29 mouse cellular contexts compared by ENCODE assay signal in the genomic region with DNA sequence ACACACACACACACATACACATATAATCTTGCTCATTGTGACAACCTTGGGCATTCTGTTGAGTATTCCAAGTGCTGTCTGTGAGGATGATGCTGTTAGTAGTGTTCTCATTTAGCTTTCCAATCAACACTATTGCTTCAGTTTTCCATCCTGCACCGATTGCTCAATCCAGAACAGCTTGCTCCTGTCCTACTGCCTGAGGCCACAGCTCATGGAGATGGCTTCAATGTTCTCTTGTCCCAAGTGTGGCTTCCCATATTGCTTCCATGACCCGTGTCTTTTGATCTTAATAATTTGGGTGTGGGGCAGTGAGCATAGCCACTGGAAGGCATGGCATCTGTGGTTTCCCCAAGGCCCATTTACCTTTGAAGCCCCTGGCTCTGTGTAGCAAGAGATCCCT.
"Had no signal": no experiment of that assay in that cellular context is flagged by ENCODE, and none has a peak within 500 bp of the region (broad histone marks: within the 10 kb centered on the region; RNA-seq: fewer than 3 reads in every experiment).

No protein-coding gene starts in this region.

- H3K27ac ChIP-seq: embryonic facial prominence, embryonic 10.5 days; embryonic facial prominence, embryonic 12.5 days; embryonic facial prominence, embryonic 13.5 days; embryonic facial prominence, embryonic 15.5 days; forebrain, embryonic 10.5 days; forebrain, embryonic 12.5 days; forebrain, embryonic 13.5 days; forebrain, embryonic 15.5 days; gastrocnemius, adult 2 months; heart, adult 2 months had no signal

- H3K9ac ChIP-seq: embryonic facial prominence, embryonic 12.5 days; embryonic facial prominence, embryonic 13.5 days; embryonic facial prominence, embryonic 15.5 days; forebrain, embryonic 12.5 days; forebrain, embryonic 13.5 days; forebrain, embryonic 15.5 days; forebrain, postnatal 0 days had no signal

- ATAC-seq: forebrain, embryonic 13.5 days; forebrain, embryonic 14.5 days; forebrain, embryonic 15.5 days; forebrain, embryonic 16.5 days; forebrain, postnatal 0 days had no signal

- H3K36me3 ChIP-seq: embryonic facial prominence, embryonic 10.5 days; embryonic facial prominence, embryonic 12.5 days; embryonic facial prominence, embryonic 13.5 days; embryonic facial prominence, embryonic 15.5 days; forebrain, embryonic 10.5 days; forebrain, embryonic 12.5 days; forebrain, embryonic 15.5 days had no signal

- H3K27me3 ChIP-seq: embryonic facial prominence, embryonic 12.5 days; embryonic facial prominence, embryonic 13.5 days; embryonic facial prominence, embryonic 15.5 days; forebrain, embryonic 12.5 days; forebrain, embryonic 13.5 days; forebrain, embryonic 15.5 days had no signal

- H3K4me3 ChIP-seq: embryonic facial prominence, embryonic 10.5 days; embryonic facial prominence, embryonic 12.5 days; embryonic facial prominence, embryonic 13.5 days; embryonic facial prominence, embryonic 15.5 days; erythroblast, embryonic 14.5 days; forebrain, embryonic 10.5 days; forebrain, embryonic 12.5 days; forebrain, embryonic 13.5 days; forebrain, embryonic 15.5 days; gastrocnemius, adult 2 months; heart, adult 2 months had no signal

- H3K4me2 ChIP-seq: embryonic facial prominence, embryonic 12.5 days; embryonic facial prominence, embryonic 13.5 days; embryonic facial prominence, embryonic 15.5 days; forebrain, embryonic 12.5 days; forebrain, embryonic 13.5 days; forebrain, embryonic 15.5 days had no signal

- H3K4me1 ChIP-seq: embryonic facial prominence, embryonic 10.5 days; embryonic facial prominence, embryonic 12.5 days; embryonic facial prominence, embryonic 13.5 days; embryonic facial prominence, embryonic 15.5 days; forebrain, embryonic 10.5 days; forebrain, embryonic 12.5 days; forebrain, embryonic 13.5 days had no signal

- H3K9me3 ChIP-seq: embryonic facial prominence, embryonic 10.5 days; embryonic facial prominence, embryonic 12.5 days; embryonic facial prominence, embryonic 13.5 days; embryonic facial prominence, embryonic 15.5 days; forebrain, embryonic 10.5 days; forebrain, embryonic 12.5 days; forebrain, embryonic 13.5 days; forebrain, embryonic 15.5 days had no signal

- DNase-seq: cerebellum, adult 18-20 months; cerebellum, adult 2 months; cerebellum, adult 8-10 months; cerebellum, adult 9-10 months; cerebellum, adult 9-11 months; cerebellum, postnatal 10 days; cerebellum, postnatal 14 days; cerebellum, postnatal 25 days; cerebellum, postnatal 36 days; embryo, embryonic 11 days; forebrain, postnatal 0 days; gastrocnemius, adult 2 months; gastrocnemius, postnatal 10 days; gastrocnemius, postnatal 14 days; gastrocnemius, postnatal 25 days; gastrocnemius, postnatal 36 days; heart, adult 18-20 months; heart, adult 2 months had no signal
